Mouse (Mus musculus) olfactory bulb, adult 2 months (tissue): ENCODE measurements around the gene Gjd3.

Experiments
- CTCF ChIP-seq: fragments of 200-500 bp; IDR thresholded peaks from 2 replicates; pipeline ENCODE4 v1.5.1; 2012; ENCODE audit warnings: low read depth, mild to moderate bottlenecking, low read length, moderate library complexity; ENCODE audit not compliant: insufficient read depth
- POLR2A ChIP-seq: fragments of 200-500 bp; IDR thresholded peaks from 2 replicates; pipeline ENCODE4 v1.6.1; 2012; ENCODE audit warnings: mild to moderate bottlenecking, low read depth, low read length, moderate library complexity; ENCODE audit not compliant: insufficient read depth

- TF ChIP-seq CTCF: no peak; the same call in 1 of the 2 replicates
- TF ChIP-seq POLR2A: no peak
These were observed 19.4 kb downstream of the Gjd3 start for GRCm38 (mm10) chr11:98963191-98964021.
